Mouse (Mus musculus) cerebellum, adult 18-20 months (tissue): ENCODE measurements around the gene Ppp2r3a.
A peak's percentile ranks its signal among the peaks of the same experiment; 100 is the strongest.

ENCODE experiments used
- DNase-seq, 2 experiments: peaks; one replicate each; pipeline ENCODE4 v3.0.0; 2021

The Ppp2r3a gene

DNA sequence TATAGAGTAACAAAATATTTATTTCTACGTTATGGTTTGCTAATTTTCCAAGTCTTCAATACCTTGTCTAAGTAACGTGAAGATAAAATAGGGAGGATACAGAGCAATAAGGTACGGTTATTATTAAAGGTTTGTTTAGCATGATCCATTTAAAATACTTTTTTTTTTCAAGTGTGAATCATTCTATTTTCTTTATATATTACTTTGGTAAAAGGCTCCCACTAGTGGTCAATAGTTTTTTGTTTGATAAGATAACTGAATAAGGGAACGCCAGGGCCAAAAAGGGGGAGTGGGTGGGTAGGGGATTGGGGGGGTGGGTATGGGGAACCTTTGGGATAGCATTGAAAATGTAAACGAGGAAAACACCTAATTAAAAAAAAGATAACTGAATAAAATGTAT is 98.7 kb downstream of the Ppp2r3a start:
- DNase-seq, result no peak

DNA sequence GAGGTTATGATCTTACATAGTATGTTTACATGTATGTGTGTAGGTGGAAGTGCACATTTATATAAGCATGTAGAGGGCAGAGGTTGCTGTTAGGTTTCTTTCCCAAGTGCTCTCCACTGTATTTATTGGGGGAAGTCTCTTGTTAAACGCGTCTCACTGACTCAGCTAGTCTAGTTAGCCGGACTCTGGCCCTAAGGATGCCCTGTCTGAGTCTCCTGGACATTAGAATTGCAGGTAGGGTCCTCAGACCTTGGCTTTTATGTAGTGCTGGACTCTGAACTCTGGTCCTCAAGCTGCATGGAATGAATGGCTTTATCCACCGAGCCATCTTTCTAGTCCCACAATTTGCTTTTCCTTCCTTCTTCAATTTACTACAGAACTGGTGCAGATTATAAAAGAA is 108.0 kb downstream of the Ppp2r3a start:
- DNase-seq, result no peak

DNA sequence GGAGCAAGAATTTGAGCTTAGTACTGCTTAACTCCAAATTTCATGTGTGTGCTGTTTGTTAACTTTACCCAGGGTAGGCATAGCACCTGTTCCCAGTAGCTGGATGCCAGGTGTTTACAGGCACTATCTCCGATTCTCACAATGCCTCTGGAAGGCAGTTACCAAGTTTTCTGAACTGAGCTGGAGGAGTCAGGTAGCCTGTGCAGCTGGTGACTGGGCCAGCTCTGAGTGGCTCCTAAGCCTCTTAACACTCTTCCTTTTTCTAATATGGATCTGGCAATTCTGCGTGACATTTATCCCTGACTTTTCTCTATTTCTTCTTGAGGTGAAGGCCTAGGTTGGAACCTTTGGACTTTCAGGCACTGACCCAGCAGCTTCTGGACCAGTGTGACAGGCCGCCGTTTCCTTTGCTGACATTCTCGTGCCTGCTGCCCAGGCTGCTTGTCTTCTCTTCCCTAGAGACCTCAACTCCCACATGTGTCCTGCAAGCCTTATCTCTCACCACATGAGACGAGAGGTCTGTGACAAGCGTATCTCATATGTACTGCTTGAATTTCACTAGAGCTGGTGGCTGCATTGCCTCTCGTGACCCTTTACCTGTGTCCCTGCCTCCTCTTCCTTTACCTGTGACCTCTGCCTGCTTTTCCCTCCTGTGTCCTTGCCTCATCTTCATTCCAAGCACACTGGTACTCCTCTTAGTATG is 137.3 kb downstream of the Ppp2r3a start:
- DNase-seq, result no peak

DNA sequence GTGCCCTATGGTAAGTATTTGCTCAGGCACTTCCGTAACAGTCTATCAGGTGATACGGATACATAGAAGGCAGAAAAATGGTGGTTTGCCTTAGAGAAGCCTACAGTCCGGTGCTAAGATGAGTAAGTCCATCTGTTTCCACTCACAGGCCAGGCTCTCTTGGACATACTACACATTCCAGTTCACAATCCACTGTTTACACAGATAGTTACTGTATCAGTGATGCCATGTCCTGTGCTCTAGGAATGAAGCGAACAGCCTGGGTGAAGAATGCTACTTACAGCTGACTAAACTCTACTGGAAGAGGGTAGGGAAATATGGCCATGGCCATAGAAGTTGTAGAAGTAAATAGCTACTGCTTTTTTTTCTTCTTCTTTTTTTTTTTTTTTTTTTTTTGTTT is 138.3 kb downstream of the Ppp2r3a start:
- DNase-seq, result no peak

DNA sequence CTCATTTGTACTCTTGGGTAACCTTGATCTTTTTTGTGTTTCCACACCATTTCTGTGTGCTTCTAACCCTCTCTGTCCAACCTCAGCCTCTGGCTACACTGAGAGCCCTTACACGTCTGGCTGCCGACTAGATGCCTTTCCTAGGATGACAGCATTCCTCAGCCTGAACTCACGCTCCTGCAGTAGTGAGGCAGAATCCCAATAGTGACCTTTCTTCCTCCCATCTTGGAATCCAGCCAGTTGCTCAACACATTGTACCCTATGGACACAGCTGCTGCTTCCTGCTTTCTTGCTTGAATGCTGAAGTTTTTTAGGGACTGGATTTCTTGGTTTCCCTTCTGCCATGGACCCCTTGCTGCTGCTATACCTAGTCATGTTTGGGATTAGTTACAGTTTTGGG is 141.6 kb downstream of the Ppp2r3a start:
- peak in 1 of 2 experiments; percentile 18 for DNase-seq

DNA sequence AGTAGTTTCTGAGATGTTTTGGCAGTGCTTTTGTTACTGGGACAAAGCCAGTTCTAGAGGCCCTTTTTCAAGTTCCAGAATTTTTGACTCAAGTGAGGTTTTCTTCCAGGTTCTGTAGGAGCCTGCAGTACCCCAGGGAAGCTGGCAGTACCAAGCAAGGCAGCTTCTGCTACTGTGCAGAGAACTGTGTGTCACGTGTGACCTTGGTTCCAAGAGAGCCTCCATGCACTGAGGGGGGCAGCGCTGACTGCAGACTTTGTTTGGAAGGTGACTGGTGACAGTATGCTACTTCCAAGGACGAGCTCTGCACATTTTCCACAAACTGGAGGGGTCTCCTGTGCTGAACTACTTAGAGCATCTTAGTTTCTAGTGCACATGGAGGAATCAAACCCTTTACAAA is 144.2 kb downstream of the Ppp2r3a start:
- DNase-seq, result peak; percentile 45 to 57

DNA sequence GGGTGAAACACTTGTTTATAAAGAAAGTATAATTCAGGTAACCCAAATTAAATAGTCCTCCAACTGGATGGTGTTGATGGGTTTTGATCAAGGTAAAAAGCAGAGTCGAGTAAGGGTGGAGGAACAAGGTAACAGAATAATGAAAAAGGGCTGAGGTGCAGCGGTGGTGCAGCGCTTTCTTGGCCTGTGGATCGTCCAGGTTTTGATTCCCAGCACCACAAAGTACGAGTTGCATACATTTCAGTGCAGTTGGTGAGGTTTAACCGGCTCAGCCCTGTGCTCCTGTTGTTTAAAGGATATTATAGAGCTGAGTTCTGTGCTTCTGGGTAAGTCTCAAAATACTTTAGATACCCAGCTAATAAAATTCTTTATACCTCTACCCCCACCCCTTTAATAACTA is 145.9 kb downstream of the Ppp2r3a start:
- no peak for DNase-seq

DNA sequence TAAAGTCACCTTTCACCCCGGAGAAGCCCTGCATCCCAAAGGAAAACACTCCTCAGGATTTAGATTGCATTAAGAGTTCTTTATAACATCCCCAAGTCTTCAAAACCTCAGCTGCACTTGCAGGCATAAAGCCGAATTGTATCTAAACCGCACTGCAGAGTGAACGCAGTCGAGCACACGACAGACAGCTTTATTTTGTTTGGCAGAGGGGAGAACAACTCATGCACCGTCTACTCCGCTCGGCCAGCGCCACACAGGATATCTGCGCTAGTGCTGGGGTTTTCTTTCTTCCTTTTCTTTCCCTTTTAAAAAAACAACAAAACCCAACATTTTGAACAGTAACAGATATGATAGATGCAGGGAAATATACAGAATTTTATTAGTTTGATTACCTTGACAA is 146.7 kb downstream of the Ppp2r3a start:
- DNase-seq, result no peak

DNA sequence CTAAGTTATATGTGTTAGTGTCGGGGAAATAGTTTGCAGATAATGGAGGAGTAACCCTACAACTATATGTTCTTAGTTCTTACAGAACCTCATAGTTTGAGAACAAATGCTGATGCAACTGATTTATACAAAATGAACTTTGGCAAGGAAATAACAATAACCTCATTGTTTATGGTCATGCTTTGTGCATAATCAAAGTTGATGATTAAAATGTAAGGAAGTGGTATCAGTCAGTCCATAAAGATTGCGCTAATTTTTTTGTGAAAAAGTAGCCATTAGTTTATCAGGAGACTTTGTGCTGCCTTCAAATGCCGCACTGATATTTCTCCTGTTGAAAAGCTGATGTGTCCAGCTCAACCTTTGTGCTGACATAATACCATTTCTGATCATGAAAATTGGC is 149.3 kb downstream of the Ppp2r3a start:
- no peak for DNase-seq

DNA sequence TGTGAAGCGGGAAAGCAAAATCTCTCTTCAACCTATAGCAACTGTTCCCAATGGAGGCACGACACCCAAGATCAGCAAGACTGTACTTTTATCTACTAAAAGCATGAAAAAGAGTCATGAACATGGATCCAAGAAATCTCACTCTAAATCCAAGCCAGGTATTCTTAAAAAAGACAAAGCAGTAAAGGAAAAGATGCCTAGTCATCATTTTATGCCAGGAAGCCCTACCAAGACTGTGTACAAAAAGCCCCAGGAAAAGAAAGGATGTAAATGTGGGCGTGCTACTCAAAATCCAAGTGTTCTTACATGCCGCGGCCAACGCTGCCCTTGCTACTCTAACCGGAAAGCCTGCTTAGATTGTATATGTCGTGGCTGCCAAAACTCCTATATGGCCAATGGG is 150.0 kb downstream of the Ppp2r3a start:
- peak in 1 of 2 experiments; percentile 19 for DNase-seq

DNA sequence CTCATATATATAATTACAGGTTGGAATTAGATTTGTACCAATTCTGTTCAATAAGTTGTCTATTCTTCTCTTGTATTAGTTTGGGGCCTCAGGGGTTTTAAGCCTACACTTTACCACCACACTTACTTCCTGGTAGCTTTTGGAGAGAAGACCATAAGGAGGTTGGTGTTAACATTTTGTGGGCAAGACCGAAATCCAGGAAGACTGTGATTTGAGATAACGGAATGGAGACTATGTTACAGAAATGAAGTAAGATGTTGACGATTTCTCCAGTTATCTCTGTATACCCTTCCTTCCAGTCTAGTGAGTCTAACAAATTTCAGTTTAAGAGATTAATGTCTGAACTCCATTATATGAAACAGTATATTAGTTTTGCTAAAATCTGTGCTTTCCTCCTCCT is 151.4 kb downstream of the Ppp2r3a start:
- no peak for DNase-seq

DNA sequence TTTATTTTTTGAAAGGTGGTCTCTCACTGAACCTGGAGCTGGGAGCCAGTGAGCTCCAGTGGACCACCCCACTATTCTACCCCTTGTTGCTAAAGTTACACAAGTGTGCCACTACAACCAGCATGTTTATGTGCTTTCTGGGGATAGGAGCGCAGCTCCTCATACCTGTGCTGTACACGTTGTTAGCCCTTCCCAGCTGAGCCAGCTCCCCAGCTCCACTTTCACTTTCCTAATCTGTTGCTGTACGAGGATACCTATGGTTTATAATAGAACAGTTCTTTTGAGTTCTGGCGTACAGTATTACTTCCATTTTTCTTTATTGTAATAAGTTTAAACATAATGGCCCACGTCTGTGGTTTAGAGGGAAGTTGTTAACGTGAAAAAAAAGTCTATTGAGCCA is 152.2 kb downstream of the Ppp2r3a start:
- no peak for DNase-seq

DNA sequence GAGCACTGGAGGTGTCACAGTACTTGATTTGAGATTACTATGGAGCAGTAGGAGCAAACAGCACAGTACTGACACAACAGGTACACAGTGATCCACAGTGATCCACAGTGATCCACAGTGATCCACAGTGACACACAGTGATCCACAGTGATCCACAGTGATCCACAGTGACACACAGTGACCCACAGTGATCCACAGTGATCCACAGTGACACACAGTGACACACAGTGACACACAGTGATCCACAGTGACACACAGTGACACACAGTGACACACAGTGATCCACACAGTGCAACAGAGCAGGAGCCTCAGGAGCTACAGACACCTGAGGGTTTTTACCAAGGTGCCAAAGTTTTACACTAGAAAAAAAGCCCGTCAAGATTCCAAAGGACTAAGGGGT is 154.1 kb downstream of the Ppp2r3a start:
- DNase-seq, result no peak

DNA sequence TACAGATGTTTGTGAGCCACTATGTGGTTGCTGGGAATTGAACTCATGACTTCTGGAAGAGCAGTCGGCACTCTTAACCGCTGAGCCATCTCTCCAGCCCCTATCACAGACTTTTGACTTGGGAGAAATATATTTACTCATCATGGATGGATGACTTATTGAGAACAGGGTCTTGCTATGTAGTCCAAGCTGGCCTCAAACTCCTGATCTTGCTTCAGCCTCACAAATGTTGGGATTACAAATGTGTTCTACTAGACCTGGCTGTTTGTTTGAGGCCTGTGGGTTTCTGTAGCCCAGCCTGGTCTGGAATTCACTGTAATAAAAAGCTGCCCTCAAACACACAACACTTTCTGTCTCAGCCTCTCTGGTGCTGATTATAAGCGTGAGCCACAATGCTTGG is 155.1 kb downstream of the Ppp2r3a start:
- no peak for DNase-seq

DNA sequence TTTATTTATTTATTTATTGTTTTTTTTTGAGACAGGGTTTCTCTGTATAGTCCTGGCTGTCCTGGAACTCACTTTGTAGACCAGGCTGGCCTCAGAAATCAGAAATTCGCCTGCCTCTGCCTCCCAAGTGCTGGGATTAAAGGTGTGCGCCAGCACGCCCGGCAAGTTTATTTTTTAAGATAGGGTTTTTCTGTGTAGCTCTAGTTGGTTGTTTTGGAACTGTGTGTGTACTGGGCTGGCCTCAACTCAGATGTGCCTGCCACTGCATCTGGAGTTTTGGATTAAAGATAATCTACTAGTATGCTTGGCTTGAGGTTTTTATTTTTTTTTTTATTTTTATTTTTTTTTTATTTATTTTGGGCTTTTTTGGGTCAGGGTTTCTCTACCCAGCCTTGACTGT is 156.2 kb downstream of the Ppp2r3a start:
- DNase-seq, result no peak

DNA sequence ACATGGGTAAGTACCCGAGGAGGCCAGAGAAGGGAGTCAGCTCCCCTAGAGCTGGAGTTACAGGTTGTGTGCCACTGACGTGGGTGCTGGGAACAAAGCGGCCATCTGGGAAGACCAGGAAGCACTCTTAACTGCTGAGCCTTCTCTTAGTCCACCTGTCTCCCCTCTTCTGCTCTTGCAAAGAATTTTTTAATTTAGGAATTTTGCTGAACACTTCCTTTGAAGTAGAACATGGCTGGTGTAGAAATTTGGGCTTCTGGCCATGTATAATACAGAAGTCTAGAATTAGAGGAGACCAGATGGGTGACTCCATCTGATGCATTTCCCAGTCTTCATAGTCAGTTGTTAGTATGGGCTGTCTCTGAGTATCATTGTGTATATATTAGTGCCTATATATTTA is 167.9 kb downstream of the Ppp2r3a start:
- DNase-seq, result no peak

DNA sequence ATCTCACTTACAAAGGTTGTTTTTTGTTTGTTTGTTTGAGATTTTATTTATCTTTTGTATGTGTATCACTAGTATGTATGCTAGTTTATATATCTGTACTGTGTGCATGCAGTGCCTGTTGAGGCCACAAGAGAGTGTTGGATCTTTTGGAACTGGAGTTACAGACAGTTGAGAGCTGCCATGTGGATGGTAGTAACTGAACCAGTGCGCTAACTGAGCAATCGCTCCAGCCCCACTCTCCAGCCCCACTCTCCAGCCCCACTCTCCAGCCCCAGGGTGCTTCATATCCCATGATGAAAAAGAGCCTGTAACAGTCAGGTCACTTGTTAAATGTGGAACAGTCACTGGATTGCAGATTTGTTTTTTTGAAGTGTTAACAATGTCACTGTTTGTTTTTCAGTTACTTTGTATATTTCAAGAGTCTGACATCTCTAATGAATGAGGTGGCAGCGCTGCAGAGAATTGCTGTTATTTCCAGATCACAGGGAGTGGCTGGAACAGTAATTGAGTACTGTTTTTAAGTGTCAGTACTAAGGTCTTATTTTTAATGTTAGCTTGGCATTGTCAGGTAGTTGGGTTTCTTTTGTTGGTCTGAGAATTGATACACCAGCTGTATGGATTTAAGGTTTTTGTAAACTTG is 171.4 kb downstream of the Ppp2r3a start:
- no peak for DNase-seq

DNA sequence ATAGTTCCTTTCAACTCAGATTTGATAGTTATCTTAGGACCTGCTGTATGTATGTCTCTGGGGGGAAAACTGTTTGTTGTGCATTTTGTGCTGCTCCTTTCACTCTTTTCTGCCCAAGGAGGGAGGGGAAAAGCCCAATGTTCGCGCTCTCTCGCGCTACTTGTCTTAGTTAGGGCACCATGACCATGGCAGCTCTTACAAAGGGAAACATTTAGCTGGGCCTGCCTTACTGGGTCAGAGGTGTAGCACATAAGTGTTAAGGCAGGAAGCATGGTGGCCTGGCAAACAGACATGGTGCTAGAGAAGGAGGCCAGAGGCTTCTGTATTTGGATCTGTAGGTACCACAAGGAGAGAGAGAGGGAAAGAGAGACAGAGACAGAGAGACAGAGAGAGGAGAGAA is 173.0 kb downstream of the Ppp2r3a start:
- no peak for DNase-seq

DNA sequence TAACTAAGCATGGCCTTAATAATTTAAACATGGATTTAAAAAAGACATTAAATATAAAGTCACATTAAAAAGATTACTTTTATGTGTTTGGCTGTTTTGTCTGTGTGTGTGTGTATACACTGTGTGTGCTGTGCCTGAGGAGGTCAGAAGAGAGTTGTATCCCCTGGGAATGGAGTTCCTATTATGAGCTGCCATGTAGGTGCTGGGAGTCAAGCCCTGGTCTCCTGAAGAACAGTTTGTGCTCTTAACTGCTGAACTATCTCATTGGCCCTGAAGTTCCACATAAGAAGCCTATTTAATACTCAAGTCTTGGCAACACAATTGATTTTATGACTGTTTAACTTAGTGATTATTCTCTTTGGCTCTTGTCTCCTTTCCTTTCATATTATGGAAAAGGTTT is 174.1 kb downstream of the Ppp2r3a start:
- DNase-seq, result no peak

DNA sequence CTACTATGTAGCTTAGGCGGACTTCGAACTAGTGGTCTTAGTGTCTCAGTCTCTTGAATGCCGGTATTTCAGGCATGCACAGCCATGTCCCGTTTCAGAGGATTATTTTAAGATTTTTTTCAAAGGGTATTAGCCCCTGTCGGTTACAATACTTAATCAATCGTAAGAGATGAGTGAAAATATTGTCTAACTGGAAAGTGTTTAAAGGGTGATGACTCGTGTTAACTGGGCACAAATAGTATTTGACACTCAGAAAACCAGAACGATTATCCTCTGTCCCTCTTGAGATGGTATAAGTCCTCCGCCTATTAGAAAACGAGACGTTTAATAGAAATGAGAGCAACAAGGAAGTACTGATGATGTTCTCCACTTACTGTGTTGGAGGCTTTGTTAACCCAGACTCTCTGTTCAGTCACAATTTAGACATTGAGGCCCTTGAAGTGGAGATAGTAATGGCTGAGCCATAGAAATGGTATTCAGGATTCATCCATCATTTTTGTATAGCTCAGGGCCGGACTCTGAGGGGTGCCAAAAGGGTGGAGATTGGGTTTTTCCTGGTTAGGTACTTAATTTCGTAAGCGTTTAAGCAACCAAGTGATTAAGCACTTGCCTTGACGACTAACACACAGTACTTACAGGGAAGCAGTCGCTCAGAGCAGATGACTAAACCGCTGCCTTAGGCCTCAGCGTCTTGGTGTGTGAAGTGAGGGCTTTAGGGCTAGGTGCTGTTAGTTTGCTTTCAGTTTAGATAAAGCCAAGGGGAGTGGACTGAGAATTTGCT is 175.3 kb downstream of the Ppp2r3a start:
- no peak for DNase-seq

DNA sequence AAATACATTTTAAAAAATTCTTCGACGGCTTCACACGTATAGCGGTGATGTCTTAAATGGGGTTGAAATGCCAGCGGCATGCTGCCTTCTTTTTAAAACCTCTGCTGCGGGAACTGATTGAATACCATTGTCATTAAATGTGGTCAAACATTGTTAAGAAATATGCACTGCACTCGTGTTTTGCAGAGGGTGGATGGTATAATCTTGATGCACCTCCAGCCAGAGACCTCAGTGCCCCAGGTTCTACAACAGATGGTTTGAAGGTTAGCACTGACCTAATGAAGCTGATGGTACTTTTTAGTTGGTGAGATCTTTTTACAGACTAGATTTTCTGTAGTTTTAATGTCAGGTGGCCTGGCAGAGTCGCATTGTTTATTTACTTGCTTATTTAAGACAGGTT is 175.9 kb downstream of the Ppp2r3a start:
- no peak for DNase-seq

DNA sequence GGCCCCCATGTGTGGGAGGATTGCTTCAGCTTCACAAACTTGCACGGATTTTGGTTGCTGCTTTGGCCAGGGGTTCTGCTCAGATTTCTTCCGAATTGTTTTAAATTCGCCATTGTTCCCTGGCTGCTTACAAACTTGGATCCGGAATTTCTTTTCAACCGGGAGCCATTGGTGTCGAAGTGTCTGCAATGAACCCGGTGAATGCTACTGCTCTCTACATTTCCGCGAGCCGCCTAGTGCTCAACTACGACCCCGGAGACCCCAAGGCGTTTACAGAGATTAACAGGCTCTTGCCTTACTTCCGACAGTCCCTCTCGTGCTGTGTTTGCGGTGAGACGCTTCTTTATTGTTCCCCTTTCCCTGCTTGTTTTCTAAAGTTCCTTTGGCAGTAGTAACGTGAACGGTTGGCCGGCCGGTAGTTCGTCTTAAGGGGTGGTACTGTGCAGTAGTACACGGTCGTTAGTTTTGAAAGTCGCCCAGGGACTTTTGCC is 176.5 kb downstream of the Ppp2r3a start:
- DNase-seq, result peak in 1 of 2 experiments; percentile 35

DNA sequence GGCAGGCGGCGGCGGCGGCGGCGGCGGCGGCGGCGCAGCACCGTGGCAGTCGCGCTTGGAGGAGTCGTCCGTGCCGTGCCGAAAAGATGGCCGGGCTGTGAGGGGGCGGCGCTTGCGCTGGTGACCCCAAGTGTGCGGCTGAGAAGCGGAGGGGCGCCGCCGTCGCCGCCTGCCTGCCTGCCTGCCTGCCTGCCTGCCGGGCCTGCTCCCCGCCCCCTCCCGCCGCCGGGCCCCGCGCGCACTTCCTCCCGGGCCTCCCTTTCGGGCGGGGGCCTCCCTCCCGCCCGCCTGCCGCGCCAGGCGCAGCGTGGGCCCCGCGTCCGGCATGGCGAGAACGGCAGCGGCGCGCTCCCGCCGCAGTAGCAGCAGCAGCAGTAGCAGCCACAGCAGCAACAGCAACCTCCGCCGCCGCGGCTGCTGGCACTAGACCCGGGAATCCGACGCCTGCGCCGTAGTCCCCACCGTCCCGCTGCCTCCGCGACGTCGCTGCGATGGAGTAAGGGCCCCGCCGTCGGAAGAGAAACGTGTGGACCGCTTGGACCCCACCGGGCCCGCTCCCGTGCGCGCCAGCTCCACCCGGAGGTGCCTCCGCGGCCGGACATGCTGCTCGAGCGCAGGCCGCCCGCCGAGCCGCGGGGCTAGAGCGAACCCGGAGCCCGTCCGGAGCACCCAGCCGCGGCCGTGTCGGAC is 177.1 kb downstream of the Ppp2r3a start:
- peak; percentile 83 to 89 for DNase-seq

DNA sequence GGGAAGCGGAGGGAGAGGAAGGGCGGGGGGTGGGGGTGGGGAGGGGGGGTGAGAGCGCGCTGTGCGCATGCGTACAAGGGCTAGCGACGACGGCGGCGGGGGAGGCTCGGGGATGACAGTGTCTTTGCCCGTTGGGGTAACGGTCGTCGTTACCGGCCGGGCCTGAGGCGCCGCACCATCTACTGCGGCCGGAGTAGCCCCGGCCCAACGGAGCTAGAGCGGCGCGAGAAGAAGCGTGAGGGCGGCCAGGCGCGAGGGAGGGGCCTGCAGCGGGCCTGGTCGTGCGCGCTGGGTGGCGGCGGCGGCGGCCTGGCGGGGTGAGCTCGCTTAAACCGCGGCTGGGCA is 177.6 kb downstream of the Ppp2r3a start, which contains the start of gene Msl2:
Gene Msl2 (plus strand): TSS at position 115 of the 345 bp plus-strand sequence.
- DNase-seq, result no peak
